Mouse (Mus musculus): ENCODE data around the gene Nbl1.
A peak's percentile ranks its signal among the peaks of the same experiment; 100 is the strongest.

Nbl1 gene

GRCm38 (mm10) chr4:139092356-139093195 lies at the start of gene Nbl1:
TSS of gene Nbl1 (minus strand) at chr4:139092993.
- no peak for DNase-seq

- DNase-seq: no peak
These were observed 49.0 kb upstream of the Nbl1 start for GRCm38 (mm10) chr4:139141785-139142184.

GRCm38 (mm10) chr4:139140267-139140666 lies 47.5 kb upstream of the Nbl1 start:
- no peak for DNase-seq

- DNase-seq: no peak
These were observed 43.2 kb upstream of the Nbl1 start for GRCm38 (mm10) chr4:139136011-139136410.

GRCm38 (mm10) chr4:139133109-139133508 lies 40.3 kb upstream of the Nbl1 start:
- DNase-seq: no peak

- DNase-seq: peak; percentile 37
These were observed 39.3 kb upstream of the Nbl1 start for GRCm38 (mm10) chr4:139131858-139132672.

- peak; percentile 97 for DNase-seq
These were observed 38.1 kb upstream of the Nbl1 start, which contains the start of gene Minos1 for GRCm38 (mm10) chr4:139130701-139131549. TSS of gene Minos1 (minus strand) at chr4:139131113.

GRCm38 (mm10) chr4:139129806-139130700 lies 37.3 kb upstream of the Nbl1 start:
- peak; percentile 47 for DNase-seq

GRCm38 (mm10) chr4:139126475-139126874 lies 33.7 kb upstream of the Nbl1 start:
- DNase-seq: no peak

- no peak for DNase-seq
These were observed 32.1 kb upstream of the Nbl1 start for GRCm38 (mm10) chr4:139124940-139125339.

- DNase-seq: no peak
These were observed 29.8 kb upstream of the Nbl1 start for GRCm38 (mm10) chr4:139122557-139122956.

- no peak for DNase-seq
These were observed 28.2 kb upstream of the Nbl1 start for GRCm38 (mm10) chr4:139120998-139121397.

- DNase-seq: no peak
These were observed 27.6 kb upstream of the Nbl1 start for GRCm38 (mm10) chr4:139120281-139120814.

GRCm38 (mm10) chr4:139116356-139117063 lies 23.7 kb upstream of the Nbl1 start:
- no peak for DNase-seq

- no peak for DNase-seq
These were observed 22.9 kb upstream of the Nbl1 start for GRCm38 (mm10) chr4:139115721-139116120.

GRCm38 (mm10) chr4:139112482-139112881 lies 19.7 kb upstream of the Nbl1 start:
- DNase-seq: no peak

GRCm38 (mm10) chr4:139111421-139111820 lies 18.6 kb upstream of the Nbl1 start:
- DNase-seq: no peak

- no peak for DNase-seq
These were observed 18.1 kb upstream of the Nbl1 start for GRCm38 (mm10) chr4:139110858-139111257.

- DNase-seq: no peak
These were observed 12.7 kb upstream of the Nbl1 start for GRCm38 (mm10) chr4:139105453-139105852.

- no peak for DNase-seq
These were observed 8.8 kb upstream of the Nbl1 start for GRCm38 (mm10) chr4:139101546-139101945.

- no peak for DNase-seq
These were observed 7.5 kb upstream of the Nbl1 start for GRCm38 (mm10) chr4:139100326-139100725.

All from cerebellum, adult 9-11 months (tissue).